Mouse (Mus musculus) right cerebral cortex, postnatal 36 days (tissue): ENCODE results near the gene Myadm.

Source experiments
- DNase-seq, 2 experiments: peaks; one replicate each; pipeline ENCODE4 v3.0.0; 2022; ENCODE audit warnings: low spot score in 2 of 2, mixed read lengths in 1 of 2

Myadm gene

GRCm38 (mm10) chr7:3317704-3318103, 28.8 kb downstream of the Myadm start:
- DNase-seq = no peak

- DNase-seq = no peak
Measured at GRCm38 (mm10) chr7:3320856-3321255, 32.0 kb downstream of the Myadm start.

- DNase-seq = no peak
Measured at GRCm38 (mm10) chr7:3323826-3324225, 34.9 kb downstream of the Myadm start.

- DNase-seq = no peak
Measured at GRCm38 (mm10) chr7:3327961-3328360, 39.1 kb downstream of the Myadm start.

GRCm38 (mm10) chr7:3329776-3330546, 41.1 kb downstream of the Myadm start:
- DNase-seq = peak; percentile 61 to 68

GRCm38 (mm10) chr7:3331171-3331570, 42.3 kb downstream of the Myadm start:
- no peak for DNase-seq

- peak; percentile 84 to 91 for DNase-seq
Measured at GRCm38 (mm10) chr7:3331581-3332223, 42.8 kb downstream of the Myadm start.

- no peak for DNase-seq
Measured at GRCm38 (mm10) chr7:3332224-3332615, 43.3 kb downstream of the Myadm start.

GRCm38 (mm10) chr7:3332619-3333521, 44.0 kb downstream of the Myadm start, which contains the start of gene Cacng7:
Cacng7 (plus strand) TSS chr7:3332955.
- peak in 1 of 2 experiments; percentile 57 for DNase-seq

GRCm38 (mm10) chr7:3333542-3333941, 44.7 kb downstream of the Myadm start:
- DNase-seq = no peak

- DNase-seq = no peak
Measured at GRCm38 (mm10) chr7:3336412-3336811, 47.5 kb downstream of the Myadm start.

GRCm38 (mm10) chr7:3338286-3338935, 49.5 kb downstream of the Myadm start:
- no peak for DNase-seq

GRCm38 (mm10) chr7:3339010-3339409, 50.1 kb downstream of the Myadm start:
- no peak for DNase-seq

- DNase-seq = no peak
Measured at GRCm38 (mm10) chr7:3343861-3344260, 55.0 kb downstream of the Myadm start.

- no peak for DNase-seq
Measured at GRCm38 (mm10) chr7:3345301-3345700, 56.4 kb downstream of the Myadm start.

- no peak for DNase-seq
Measured at GRCm38 (mm10) chr7:3347366-3348287, 58.7 kb downstream of the Myadm start.

- DNase-seq = no peak
Measured at GRCm38 (mm10) chr7:3348326-3348725, 59.4 kb downstream of the Myadm start.

- DNase-seq = no peak
Measured at GRCm38 (mm10) chr7:3349775-3350174, 60.9 kb downstream of the Myadm start.
